Mouse (Mus musculus): Measurements from ENCODE around the gene Gab1.

Gab1 gene

DNA sequence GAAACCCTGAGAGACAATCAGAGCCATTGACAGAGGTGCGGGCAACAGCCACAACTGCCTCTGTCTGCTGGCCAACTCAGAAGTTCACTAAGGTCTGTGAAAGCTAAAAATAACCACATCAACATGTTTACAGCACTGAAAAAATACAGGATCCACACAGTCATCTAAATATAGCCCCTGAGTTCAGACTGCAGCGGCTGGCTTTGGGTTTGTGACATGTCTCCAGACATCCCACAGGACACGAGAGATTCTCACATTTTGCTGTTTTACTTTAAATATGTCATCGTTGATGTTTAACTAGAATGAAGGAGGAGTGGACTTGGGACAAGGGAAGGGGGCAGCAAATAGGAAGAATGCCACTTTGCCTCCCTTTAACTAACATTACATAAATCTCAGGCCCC lies 68.7 kb downstream of the Gab1 start:
- no peak for DNase-seq (ENCODE audit: low read depth, low spot score)

DNA sequence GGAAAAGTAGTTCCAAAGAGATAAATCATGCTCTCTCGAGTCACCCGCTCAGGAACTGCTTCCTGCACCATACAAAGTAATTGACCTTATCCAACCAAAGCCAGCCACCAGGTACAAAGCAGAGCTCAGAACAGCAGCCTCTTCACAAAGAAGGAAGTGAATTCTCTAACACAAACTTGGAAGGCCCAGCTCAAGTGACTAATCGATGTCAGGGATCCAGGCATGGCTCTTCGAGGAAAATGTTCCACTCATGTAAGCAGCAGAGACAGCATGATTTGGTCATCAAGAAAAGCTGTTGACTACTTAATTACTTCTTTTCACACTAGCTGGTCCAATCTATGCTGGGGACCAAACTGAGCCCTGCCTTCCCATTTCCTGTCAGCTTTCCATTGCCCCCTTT lies 69.4 kb downstream of the Gab1 start:
- no peak for DNase-seq (ENCODE audit: low read depth, low spot score)

DNA sequence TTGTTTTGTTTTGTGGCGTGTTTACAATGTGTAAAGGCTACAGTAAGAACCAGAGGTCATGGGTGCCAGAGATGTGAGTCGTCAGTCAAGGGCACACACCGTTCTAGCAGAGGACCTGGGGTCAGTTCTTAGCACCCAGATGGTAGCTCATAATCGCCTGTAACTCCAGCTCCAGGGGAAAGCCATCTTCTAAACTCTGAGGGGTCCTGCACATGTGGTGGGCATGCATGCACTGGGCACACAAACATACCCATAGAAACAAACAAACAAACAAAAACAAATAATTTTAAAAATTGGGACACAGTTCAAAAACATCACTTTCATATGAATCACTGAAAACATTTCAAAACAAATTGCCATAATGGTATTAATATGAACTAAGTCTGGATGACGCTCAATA lies 69.9 kb downstream of the Gab1 start:
- no peak for DNase-seq (ENCODE audit: low read depth, low spot score)

DNA sequence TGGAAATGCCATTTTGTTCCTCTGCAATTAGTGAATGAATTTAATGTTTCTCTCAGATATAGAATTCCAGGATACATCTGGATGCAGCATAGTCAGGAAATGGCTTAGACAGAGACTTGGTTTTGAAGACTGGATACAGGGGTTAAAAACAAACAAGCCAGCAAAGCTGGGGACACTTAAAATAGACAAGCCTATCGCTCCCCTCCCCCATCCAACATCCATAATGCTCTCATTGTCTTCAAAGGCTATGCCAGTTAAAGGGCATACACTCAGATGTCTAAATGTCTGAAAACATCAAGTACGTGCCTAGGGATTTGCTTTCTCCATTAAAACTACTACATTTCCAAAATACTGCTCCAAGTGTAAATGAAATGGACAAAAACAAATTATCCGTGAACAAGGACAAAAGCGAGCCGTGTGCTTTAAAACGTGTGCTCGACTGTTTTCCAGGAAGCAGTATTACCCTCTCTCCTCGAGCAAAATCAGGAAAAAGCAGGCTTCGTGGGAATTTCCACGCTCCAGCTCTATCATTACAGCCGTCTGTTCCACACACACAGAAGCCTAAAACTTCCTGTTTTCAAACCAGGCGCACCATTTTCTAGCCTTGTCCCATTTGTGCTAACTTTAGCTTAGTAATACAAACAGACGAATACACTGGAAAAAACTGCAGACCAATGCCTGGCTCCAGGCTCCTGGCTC lies 72.4 kb downstream of the Gab1 start:
- DNase-seq (ENCODE audit: low read depth, low spot score): no peak

DNA sequence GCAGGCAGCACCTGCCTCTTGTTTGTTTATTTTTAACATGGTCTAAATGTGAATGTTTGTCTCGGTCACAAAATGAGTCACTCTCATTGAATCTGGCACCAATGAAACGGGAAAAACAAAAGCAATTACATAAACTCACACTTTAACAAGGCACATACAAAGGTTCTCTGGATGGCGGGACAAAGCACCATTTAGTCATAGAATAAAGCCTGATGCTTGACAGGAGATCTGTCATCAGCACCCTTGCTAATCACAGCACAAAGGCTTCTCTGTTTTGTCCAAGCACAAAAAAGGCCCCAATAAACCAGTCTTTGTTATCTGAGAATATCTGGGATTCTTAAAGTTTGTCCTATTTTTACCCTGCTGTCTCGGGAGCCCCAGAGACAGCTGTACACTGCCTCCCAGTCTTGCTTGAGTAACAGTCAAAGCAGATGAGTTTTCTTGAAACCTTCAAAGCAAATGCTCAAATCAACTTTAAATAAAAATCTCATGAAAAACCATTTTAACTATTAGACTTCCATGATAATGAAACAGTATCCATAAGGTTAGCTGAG lies 76.2 kb downstream of the Gab1 start:
- no peak for DNase-seq (ENCODE audit: low read depth, low spot score)

DNA sequence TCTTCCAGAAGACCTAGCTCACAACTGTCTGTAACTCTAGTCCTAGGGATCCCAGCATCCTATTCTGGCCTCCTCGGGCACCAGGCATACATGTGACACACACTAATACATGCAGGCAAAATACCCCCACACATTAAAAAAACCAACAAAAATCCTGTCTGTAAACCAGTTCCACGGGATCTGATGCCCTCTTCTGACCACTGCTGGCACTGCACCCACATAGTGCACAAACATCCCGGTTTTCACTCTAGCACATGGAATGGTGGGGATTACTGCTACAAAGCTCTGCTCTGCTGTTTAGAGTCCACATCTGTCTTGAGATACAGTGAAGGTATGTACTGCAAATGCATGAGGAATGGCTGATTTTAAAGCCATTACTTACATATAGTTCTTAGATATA lies 81.5 kb downstream of the Gab1 start:
- no peak for DNase-seq (ENCODE audit: low read depth, low spot score)

DNA sequence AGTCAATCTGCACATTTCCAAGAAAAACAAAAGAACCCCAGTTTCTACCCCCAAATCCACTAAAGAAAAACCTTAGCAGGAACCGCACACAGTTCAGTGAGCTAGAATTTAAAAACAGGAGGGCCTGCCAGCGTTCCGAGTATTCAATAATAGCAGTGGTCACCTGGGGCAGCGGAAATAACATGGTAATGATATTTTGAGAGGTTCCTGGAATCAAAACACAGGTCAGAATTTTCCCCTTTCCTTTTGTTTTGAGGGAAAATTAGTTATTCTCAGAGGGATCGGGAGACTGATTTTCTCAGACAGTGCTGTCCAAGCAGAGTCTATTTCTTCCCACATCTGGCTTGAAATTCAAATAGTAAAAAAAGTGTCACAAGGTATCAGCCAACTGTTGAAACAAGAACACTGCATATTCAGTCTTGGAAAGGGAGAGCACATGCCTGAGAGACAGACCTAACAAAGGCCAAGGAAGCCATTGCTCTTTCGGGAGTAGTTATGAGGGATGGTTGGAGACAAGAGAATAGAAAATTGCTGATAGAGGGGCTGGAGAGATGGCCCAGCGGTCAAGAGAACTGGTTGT lies 82.0 kb downstream of the Gab1 start:
- no peak for DNase-seq (ENCODE audit: low read depth, low spot score)

DNA sequence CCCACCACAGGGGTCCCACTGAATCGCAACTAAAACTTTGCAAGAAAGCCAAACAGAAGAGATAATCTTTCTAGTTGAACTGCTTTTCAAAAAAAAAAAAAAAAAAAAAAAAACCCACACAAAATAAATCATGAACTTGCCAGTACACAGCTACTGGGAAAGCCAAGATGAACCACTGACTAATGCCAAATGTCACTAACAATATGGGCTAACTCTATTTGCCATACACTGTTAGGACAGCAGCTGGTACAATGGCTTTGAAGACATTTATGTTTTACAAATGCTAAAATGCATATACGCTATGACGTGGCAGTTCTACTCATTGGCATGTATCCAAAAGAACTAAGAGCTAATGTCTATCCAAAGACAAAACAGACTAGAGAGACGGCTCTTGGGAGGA lies 84.2 kb downstream of the Gab1 start:
- DNase-seq (ENCODE audit: low read depth, low spot score): no peak

DNA sequence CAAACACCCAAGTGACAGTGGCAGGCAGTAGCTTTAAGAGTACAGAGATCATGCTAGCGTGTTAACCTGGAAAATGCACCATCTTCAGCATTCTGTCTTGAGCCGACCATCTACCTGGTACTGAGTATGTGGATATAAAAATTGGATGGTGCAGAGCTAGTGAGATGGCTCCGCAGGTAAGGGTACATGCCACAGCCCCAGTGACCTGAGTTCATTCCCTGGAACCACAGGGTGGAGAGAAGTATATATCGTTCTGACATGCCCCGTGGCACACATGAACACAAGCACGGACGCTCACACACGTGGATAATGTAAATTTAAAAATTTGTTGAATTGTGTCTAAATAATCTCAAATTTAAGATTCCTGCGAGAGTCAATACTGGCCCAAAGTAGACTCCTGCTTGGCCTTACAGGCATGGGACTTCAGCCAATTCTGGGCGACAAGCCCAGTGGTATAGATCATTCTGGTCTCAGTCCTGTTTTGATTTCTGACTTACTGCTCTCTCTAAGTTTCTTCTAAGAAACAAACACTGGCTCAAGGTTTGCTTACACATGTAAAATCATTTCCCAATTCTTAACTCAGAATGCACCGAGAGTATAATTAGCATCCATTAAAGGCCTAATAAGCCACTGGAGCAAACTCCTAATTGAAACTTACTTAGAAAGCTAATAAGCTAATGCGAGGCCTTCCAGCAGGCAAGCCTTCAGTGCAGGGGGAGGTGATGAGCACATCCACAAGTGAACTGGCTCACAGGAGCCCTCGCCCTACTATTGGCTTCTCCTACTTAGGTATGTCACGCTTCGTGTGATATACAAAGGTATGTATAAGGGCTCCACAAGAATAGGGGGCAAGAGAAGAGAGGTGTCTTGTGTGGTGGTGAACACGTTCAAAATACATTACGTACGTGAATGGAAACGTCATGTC lies 85.5 kb downstream of the Gab1 start:
- DNase-seq (ENCODE audit: low read depth, low spot score): no peak

DNA sequence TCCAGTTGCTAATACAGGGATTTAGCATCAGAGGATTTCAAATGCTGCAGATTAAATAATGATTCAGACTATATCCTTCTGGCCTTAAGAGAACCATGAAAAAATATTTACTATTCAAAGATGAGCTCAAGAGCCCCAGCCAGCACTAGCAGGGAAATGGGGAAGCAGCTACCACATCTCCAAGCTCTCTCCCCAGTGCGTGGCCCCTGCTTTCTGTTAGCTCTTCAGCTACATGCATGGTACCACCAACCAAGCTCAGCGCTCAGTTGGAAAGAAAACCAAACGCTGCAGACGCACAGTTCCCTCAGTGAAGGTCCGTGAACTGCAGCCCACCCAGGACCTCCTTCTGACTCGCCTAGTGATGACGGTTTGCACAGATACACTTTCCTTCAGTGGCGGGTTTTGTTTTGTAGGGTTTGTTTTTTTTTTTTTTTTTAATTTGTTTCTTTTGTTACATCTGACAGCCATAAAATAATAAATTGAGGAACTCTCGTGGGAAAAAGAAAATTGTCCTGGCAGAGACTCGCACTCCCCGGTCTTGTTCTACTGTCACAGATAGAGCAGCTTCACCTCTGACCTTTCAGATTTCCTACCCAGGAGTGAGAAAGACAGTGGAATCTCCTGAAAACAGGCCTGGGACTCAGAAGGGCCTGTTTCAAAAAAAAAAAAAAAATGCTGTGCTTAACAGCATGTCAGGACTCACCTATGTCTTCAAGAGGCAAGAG lies 86.4 kb downstream of the Gab1 start:
- no peak for DNase-seq (ENCODE audit: low read depth, low spot score)

DNA sequence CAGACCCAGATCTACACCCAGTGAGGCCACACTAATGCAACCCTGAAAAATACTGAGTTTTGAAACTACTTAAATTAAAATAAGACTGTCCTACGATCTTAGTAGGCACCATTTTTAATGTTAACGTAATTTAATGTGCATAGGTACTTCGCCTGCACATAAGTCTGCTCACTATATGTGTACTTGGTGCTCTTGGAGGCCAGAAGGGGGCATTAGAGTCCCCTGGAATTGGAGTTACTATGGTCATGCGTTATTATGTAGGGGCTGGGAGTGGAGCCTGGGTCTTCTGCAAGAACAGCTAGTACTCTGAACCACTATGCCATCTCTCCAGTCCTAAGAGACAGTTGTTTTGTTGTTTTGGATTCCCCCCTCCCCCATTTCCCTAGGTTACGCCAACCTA lies 88.1 kb downstream of the Gab1 start:
- DNase-seq (ENCODE audit: low read depth, low spot score): no peak

DNA sequence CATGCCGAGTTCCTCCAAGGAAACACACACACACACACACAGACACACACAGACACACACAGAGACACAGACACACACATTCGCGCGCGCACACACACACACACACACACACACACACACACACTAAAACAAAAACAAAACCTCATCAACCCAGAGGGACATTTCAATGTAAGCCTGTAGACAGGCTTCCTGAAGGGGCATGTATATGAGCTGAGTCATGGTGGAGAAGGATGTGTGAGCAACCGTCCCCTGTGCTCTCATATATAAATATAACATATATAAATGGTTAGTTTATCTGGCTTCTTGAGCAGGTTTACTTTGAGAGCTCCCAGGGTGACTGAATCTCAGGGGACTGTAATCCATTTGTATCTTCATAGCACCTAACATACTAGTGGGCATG lies 91.0 kb downstream of the Gab1 start:
- no peak for DNase-seq (ENCODE audit: low read depth, low spot score)

DNA sequence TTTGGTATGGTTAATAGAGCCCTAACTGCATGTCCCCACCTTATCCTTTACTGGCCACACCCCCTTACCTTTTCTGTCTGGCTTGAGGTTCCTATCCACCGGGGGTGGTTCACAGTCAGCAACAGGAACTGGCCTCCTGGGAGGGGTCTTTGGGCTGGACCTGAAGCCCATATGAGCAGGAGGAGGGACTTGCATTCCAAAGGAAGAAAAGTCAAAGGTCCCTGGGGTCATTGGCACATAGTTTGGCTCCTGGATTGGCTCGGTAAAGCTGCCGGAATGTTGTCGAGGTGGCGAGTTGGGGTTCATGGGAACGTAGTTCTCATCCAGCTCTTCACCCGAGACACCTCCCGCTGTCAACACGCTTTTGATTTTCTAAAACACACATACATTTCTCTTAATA lies 95.8 kb downstream of the Gab1 start:
- no peak for DNase-seq (ENCODE audit: low read depth, low spot score)

DNA sequence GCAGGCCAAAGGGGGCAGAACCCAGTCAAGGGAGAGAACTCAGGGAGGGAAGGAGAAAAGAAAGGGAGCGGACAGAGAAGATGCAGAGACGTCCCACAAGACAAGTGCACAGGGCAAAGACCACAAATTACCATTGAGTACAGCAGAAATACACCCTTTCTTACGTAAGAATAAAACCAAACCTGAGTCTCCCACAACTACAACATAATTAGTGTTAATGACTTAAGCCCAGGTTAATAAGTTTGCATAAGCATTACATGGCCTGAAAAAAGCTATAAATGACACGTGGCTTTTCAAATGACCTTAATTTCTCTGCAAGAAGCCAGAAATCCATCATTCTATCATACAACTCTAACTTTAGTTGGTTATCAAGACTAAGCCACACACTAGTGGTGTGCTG lies 97.0 kb downstream of the Gab1 start:
- DNase-seq (ENCODE audit: low read depth, low spot score): no peak

DNA sequence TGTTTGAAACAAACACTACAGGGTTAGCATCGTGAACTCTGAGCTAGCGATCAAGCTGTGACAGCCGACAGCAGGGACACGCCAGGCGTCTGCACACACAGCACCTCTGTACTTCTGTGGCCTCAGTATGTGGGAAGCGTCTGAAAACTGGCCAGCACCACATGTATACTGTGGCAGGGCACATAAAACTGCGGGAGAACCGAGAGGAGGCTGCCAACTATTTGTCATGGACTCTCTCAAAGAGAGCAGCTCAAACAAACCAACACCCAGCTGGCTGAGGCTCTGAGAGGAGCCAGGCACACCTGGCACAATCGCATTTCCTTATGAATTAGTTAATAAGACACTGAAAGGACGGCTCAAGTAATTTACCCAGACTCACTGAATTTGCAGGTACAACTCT lies 99.0 kb downstream of the Gab1 start:
- no peak for DNase-seq (ENCODE audit: low read depth, low spot score)

DNA sequence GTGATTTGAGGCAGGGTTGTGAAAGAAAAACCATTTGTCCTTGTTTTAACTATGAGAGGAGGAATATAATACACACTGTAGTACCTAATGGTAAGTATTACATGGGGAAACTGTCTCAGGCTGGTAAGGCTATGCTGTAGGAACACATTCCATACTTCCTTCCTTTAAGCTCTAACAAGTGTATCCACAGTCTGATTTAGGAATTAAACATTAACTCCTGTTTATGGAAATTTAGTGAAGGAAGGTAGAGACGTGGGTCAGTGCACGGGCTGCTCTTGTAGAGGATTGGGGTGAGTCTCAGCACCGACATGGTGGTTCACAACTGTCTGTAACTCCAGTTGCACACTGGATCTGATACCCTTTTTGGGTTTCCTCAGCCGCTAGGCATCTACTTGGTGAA lies 100.0 kb downstream of the Gab1 start:
- DNase-seq (ENCODE audit: low read depth, low spot score): no peak

DNA sequence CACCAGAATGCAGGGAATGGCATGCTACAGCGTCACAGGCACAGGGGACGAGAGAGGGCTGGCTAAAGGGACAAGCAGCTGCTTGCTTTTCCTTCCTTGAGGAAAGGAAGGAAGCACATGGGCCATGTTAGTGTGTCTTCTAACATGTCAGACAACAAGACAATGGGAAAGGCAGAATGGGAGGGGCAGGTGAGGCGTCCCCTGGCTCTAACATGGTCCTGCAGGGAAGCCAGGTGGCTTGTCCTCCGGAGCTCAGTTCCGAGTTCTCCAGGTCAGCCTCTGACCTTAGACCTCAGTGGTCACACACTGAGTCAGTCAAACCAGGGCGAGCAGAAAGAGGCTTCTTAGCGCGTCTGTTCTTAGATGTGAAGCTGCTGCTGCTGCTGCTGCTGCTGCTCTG lies 103.9 kb downstream of the Gab1 start:
- DNase-seq (ENCODE audit: low read depth, low spot score): no peak

DNA sequence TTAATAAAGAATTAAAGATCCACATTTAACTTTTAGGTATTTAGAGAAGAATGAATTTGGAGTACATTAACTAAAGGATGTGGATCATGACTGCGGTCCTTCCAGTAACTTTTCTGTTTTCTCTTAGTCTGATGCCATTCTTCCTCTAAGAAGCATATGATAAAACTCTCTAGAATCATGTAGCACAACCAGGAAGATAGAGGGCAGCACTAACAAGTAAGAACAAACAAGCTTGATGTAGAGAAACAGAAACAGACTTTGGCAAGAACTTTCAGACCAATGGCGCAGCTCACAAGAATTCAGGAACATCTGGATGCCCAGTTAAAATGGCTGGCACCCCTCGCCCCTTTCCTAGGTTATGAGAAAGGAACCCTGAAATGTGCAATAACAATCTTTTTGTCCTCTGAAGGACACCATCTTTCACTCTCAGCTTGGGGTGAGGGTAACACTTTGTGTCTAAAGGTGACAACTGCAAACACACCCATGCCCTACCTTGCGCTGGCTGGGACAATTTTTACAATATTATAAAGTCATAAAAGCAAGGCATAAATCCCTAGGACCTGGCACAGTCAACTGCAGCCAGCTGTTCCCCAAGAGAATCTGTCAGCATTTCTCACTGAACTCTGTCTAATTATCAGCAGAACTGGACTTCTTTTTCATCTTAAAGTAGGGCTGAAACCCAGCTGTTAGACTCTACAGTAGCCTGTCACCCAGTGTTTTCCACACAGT lies 107.4 kb downstream of the Gab1 start:
- no peak for DNase-seq (ENCODE audit: low read depth, low spot score)

DNA sequence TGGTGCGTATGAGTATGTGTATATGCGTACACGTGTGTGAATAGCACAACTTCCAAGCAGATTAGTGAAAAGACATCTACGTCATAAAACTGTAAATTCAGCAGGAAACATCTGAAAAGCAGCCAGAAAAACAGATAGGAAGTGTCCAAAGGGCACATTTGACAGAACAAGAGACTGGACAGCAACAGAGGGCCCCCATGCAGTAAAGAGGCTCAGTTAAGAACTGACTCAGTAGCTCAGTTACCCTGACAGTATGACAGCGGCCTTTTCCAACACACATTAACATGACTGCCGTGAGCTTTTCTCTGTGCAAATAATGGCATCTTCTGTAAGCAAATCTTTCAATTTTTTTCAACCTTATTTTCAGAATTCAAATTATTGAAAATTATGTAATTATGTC lies 111.9 kb downstream of the Gab1 start:
- DNase-seq (ENCODE audit: low read depth, low spot score): no peak

DNA sequence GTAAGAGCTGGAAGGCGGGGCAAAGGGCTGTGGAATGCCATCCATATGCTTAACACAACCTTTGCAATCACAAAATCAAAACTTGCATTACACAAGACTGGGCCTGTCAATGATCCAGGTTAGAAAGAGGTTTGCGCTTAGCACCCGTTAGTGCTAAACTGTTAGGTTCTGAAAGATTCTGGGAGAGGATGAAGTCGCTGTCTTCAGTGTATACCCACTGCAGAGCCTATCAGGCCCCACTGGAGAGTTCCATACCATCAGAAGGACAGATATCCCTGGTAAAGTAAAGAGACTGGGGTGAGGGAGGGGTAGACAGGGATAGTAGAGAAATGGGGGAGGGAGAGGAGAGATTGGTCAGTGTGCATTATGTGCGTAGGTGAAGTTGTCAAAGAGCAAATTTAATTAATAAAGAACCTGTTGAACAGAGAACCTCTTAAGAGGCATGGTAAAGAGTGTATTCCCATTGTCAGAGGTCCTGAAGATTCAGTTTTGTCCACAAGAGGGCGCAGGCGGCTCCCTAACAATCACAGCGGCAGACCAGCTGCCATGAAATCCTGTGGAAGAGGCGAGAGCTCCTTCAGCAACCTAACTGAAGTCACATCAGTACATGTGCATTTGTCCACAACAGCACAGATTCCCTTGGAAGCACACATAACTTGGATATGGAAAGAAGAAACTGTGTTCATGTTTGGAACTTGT lies 127.2 kb downstream of the Gab1 start:
- peak; percentile 74 for DNase-seq (ENCODE audit: low read depth, low spot score)

DNA sequence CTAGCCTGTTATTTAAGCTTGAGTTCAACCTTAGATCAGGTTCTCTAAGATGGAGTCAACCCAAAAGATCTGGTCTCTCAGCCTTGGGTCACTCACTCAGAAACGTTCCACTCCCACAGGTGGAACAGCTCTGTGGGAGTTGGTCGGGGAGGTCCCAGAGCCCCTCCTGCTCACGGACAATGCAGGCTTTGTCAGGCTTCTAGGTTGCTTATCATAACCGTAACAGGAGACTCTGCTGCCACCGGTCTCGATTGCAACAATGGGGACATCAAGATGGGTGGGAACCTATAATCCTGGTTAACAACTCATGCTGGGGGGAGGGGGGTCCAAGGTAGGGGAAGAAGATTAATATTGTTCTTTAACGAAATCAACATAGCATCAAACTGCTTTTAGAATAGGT lies 127.9 kb downstream of the Gab1 start:
- DNase-seq (ENCODE audit: low read depth, low spot score): no peak
